Mouse (Mus musculus): ENCODE data around the gene Gm28374.
A peak's percentile ranks its signal among the peaks of the same experiment; 100 is the strongest.
"Not testable (repeated sequence)": the region's sequence is repeated elsewhere in the genome, so short reads cannot be mapped to it uniquely, and the experiment has no call there.

Gm28374 gene

DNA sequence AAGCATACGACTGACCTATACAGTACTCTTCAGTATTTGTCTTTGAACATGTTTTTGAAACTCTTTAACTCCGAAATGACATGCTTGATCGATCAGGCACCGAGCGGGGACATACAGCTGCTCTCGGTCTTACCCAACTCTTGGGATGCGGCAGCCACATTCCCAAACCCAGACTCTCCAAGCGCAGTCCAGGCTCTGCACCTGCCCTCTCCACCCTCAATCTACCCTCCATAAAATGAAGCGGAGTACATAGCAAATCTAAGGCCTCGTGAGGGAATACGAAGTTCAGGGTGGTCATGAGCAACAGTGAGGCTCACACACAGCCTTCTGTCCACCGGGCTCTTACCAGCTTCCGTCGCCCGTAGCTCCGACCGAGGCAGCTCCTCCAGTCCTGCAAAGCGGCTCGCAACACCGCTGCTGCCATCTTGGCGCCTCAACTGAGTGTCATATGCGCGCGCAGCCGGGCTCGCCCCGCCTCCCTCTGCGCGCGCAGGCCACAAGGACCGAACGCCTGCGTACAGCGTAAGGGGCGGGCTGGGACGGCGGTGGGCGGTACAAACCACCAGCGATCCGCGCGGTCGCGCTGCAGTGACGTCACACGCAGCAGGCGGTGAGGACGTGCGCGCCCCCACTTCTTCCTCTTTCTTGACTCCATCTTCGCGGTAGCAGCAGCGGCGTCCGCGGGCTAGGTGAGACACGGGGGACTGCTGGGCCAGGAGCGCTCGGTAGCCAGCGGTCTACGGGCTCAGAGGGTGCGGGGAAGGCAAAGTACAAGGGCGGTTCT, 24.6 kb downstream of the Gm28374 start, which contains the start of the genes Mrpl49 and Fau:
TSS of gene Mrpl49 (minus strand) at position 473 of the 784 bp plus-strand sequence.
TSS of gene Fau (plus strand) at position 532 of the 784 bp plus-strand sequence.
- peak; percentile 98 to 99 for DNase-seq (ENCODE audit: low read depth in 2 of 2, low spot score in 2 of 2)

DNA sequence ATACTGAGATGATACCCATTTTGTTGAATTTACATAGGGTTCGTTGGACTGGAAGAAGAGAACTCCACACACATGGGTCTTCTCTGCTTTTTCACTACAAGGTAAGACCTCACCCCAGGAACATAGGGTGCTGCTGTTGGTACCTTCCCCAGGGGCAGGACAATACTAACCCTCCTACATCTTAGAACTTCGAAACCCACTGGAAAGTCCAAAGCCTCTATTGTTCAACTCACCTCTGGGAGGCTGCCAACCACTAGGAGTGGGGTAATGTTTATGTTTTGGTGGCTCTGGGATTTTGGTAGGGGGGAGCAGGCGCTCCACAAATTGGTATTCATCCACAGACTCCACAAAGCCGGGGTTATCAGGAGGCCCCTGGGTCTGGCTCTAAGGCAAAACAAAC, 25.4 kb downstream of the Gm28374 start:
- no peak for DNase-seq (ENCODE audit: low read depth in 2 of 2, low spot score in 2 of 2)

DNA sequence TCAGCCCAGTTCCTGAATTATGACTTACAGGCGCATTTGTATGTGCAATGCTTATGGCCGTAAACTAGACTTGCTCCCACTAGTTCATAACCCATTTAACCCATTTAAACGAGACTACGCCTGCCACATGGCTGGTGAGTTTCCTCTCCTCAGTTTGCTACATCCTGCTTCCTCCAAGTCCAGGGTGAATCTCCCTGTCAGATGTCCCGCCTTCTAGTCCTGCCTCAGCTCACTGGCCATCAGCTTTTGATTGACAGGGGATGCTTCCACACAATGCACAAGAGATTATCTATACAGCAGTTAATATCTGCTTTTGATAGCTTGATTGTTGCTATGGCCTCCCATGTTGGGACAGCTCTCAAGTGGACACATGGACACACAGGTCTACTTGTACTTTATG, 27.8 kb downstream of the Gm28374 start:
- no peak for DNase-seq (ENCODE audit: low read depth in 2 of 2, low spot score in 2 of 2)

GRCm38 (mm10) chr19:6052516-6052915, 29.5 kb downstream of the Gm28374 start:
- DNase-seq (ENCODE audit: low read depth in 2 of 2, low spot score in 2 of 2) = no peak

DNA sequence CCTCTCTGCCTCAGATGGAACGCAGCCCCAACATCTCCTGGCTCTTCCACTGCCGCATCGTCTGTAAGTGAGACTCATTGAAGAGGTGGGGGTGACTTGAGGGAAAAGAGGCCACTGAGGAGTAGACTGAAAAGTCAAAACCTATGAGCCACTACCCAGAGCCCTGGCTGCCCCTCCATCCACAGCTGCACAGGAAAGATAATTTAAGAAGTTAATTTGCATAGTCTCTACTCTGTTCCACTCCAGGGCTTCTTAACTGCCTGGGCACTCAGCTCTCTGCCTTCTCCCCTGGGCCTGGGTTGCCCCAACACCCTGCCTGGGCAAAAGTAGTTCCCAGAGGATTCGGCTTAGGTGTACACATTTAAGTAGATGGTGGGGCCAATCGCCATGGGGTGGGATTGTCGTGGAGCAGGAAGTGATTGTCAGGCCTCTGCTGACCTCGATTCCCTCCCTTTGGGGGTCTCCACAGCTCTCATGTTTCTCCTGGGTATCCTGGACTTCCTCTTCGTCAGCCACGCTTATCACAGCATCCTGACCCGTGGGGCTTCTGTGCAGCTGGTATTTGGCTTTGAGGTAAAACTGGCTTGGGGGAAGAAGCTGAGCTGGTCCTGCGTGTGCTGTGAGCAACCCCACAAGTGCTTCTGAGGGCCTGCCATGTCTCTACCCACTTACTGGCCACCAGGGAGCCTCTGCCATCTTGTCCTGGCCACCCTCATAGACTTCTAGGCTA, 33.2 kb downstream of the Gm28374 start:
- DNase-seq (ENCODE audit: low read depth in 2 of 2, low spot score in 2 of 2) = no peak

GRCm38 (mm10) chr19:6047899-6048166, 34.2 kb downstream of the Gm28374 start:
- DNase-seq (ENCODE audit: low read depth in 2 of 2, low spot score in 2 of 2) = no peak

- no peak for DNase-seq (ENCODE audit: low read depth in 2 of 2, low spot score in 2 of 2)
Measured at GRCm38 (mm10) chr19:6047154-6047898, 34.7 kb downstream of the Gm28374 start.

DNA sequence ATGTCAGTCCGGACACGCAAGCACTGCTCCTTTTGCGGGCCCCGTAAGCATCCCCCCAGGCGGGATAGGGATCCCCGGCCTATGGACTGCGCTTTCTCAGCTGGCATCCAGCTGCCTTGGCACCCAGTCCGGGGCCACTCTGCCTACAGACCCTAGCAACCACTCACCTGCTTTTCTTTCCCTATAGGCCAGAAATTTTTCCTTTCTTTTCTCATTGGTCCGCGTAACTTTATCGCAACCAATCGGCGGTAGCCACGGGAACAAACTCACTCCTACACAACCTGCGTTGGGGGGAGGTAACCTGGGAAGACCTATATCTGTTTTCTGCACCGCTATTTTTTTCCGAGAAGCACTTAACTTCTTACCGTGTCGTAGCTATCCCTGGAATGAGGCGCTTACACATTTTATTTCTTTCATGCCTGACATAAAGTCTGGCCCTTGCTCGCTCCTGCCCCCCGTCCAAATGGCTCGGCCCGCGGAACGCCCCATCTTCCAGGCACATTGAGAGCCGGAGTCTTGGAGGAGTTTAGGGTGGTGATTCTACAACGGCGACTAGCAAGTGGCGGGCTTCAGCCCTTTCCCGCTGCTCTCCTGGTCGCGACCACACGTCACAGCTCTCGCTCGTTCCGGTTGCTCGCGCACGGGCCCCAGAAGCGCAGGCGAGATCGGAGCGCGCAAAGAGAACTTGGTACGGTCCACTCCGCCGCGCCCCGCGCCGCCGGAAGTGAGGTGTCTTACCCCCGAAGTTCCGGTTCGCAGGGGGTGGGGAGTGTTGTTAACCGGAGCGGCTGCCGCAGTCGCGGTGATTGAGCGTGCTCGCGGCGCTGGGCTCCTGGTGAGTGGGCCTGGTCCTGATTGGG, 35.5 kb downstream of the Gm28374 start, which contains the start of gene Syvn1:
TSS of gene Syvn1 (plus strand) at position 283 of the 860 bp plus-strand sequence.
- peak; percentile 80 to 88 for DNase-seq (ENCODE audit: low read depth in 2 of 2, low spot score in 2 of 2)

GRCm38 (mm10) chr19:6045366-6046293, 36.4 kb downstream of the Gm28374 start:
- DNase-seq (ENCODE audit: low read depth in 2 of 2, low spot score in 2 of 2) = no peak

DNA sequence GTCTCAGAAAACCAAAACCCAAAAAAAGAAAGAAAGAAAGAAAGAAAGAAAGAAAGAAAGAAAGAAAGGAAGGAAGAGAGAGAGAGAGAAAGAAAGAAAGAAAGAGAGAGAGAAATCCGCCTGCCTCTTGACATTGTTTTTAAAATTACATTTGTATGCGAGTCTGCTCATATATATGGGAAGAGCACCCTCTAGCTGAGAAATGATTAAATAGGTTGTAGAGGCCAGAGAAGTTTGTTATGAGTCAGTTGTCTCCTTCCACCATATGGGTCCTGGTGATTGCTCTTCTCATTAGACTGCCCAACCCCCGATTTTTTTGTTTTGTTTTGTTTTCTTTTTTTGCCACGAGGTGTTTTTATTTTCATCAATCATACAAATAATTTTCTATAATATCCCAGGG, 38.0 kb downstream of the Gm28374 start:
- not testable (repeated sequence) for DNase-seq (ENCODE audit: low read depth in 2 of 2, low spot score in 2 of 2)

DNA sequence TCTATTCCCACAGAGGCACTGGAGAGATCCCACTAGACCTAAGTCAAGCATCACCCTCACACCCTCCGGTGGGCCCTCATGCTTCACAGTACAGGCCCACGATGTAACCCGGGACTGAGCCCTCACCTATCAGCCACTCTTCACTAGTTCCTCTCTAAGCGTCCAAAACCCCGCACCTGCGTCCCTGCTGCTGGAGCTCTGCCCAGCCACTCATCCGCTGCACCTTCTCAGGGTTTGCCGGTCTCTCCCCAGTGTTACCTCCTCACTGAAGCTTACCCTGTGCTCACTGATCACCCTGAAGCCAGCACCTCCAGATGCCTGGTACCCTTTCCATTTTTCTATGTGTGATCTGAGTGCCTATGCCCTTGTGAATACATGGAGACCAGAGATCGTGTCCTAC, 39.8 kb downstream of the Gm28374 start:
- no peak for DNase-seq (ENCODE audit: low read depth in 2 of 2, low spot score in 2 of 2)

DNA sequence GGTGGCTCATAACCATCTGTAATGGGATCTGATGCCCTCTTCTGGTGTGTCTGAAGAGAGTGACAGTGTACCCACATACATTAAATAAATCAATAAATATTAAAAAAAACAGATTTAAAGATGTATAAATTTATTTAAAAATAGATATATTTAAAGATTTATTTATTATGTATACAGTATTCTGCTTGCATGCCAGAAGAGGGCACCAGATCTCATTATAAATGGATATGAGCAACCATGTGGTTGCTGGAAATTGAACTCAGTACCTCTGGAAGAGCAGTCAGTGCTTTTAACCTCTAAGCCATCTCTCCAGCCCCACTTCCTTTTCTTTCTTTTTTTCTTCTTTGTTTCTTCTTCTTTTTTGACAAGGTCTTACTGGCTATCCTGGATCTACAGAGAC, 42.1 kb downstream of the Gm28374 start:
- DNase-seq (ENCODE audit: low read depth in 2 of 2, low spot score in 2 of 2) = no peak

DNA sequence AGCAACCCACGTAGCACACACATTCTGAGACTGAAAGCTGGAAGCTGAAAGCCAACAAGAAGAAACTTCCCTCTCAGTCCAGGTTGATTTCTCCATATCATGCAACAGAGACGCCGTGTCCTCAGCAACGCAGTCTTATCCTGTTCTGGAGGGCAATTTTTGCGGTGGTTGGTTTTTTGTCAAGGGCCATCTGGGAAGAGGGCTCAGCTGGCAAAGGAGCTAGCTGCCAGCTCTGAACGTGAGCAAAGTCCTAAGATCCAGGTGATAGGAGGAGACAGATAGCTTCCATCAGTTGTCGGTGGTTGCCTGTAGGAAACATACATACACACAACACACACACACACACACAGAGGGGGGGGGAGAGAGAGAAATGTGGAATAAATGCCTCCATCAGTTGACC, 43.7 kb downstream of the Gm28374 start:
- no peak for DNase-seq (ENCODE audit: low read depth in 2 of 2, low spot score in 2 of 2)

DNA sequence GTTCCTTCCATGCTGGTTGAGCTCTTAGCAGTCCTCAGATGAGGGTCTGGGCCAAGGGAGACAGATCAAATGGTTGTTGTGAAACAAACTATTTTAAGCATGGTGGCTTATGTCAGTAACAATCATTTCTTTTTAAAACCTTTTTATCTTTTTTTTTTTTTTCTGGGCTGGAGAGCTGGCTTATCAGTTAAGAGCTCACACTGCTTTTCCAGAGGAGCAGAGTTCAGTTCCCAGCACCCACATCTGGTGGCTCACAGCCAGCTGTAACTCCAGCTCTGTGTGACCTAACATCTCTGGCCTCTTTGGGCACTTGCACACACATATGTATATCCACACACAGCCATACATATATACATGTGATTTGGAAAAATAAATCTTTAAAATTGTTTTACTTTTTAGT, 44.4 kb downstream of the Gm28374 start:
- DNase-seq (ENCODE audit: low read depth in 2 of 2, low spot score in 2 of 2) = no peak

DNA sequence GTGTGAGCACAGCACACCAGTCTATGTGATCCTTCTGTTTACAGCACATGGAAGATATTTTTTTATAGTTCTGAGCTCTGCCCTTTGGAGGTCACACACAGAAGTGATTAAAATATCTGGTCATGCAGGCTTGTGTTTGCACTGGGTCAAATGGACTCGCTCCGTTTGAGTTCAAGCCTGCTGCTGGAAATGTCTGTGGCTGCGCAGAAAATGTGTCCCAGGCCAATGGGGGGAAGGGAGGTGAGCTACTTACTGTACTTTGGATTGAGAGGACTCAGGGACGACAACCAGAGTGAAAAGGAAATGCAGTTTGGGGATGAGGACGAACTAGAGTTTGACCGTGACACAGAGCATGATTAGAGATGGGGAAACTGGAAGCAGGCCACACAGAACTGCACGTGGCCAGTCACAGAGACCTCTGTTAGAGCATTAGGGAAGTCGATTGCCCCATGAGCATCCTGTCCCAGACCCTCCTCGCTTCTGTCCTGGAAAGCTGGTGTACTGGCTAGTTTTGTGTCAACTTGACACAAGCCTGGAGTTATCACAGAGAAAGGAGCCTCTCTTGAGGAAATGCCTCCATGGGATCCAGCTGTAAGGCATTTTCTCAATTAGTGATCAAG, 46.0 kb downstream of the Gm28374 start:
- DNase-seq (ENCODE audit: low read depth in 2 of 2, low spot score in 2 of 2) = no peak

DNA sequence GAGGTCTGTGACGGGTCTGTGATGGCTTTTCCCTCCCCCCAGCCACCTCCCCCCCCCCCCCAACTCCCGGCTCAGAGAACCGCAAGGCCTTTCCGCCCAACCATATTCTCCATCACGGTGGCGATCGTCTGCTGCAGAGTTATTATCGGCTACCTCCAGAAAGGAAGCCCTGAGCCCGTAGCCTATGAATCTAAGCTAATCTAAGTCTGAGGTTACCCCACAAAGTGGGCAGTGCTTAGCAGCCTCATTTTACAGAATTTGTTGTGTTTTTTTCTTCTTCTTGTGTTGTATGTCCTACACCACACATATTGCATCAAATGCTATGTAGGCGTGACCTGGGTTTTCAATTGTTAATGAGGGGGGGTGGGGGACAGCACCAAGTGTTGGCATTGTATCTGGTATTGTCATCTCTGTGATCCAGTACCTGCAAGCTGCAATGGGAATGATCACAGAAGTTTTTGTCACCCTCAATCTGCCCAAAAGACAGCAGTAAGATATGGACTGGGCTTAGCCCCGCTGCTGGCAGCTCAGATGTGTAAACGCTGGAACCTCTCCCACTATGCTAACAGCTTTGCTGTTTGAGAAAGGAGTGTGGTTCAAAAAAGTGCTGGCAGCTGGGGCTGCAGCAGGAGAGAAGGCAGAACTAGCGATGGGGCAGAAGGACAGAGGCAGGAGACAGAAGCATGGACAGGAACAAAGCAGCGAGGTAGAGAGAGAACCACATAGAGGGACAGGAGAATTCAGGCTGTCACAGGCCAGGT, 51.4 kb downstream of the Gm28374 start:
- DNase-seq (ENCODE audit: low read depth in 2 of 2, low spot score in 2 of 2) = no peak

DNA sequence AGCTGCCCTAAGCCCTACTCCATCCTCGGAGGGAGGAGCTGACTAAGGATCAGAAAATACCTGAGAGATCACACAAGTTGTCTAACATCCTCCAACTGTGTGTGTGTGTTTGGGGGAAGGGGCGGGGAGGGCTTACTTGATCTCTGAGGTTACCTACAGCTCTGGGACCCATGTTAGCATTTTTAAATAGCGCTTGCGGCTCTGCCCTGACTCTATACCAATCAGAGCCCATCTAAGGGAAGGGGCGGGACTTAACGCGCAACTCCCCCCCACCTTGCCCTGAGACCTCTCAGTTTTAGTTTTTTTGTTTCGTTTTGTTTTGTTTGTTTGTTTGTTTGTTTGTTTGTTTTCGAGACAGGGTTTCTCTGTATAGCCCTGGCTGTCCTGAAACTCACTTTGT, 52.6 kb downstream of the Gm28374 start:
- no peak for DNase-seq (ENCODE audit: low read depth in 2 of 2, low spot score in 2 of 2)

DNA sequence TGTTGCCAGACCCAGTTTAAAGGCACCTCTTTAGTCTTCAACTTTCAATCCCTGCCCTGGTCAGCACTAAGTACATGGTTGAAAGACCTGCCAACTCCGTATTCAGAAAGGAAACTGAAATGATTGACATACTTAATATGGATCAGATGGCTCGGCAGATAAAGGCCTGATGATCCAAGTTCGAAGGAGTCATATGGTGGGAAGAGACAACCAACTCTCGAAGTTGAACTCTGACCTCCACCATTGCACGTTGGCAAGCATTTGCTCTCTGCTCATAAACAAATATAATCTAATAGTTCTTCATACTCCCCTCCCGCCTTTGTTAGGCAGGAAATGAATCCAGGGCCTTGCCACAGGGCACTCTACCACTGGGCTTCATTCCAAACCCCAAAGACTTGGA, 53.1 kb downstream of the Gm28374 start:
- no peak for DNase-seq (ENCODE audit: low read depth in 2 of 2, low spot score in 2 of 2)
